Mouse (Mus musculus) embryonic facial prominence, embryonic 15.5 days (tissue): ENCODE data around the gene Il1rapl2. TPM values are rescaled to one million over a fixed set of nuclear protein-coding genes. Genes with fewer than 3 reads are reported as not detected.

Experiments
- ATAC-seq: fragments of 200-750 bp; cut with Nextera tagmentation; 2 replicates; pipeline ENCODE4 v1.8.0; 2017; ENCODE audit warnings: low read depth, moderate TSS enrichment; ENCODE audit not compliant: insufficient number of reproducible peaks, low FRiP score, low TSS enrichment
- H3K27ac ChIP-seq: fragments of 300-500 bp; sonication (generic); replicated peaks from 2 replicates; pipeline ENCODE4 v1.5.1; 2015; ENCODE audit warnings: mild to moderate bottlenecking, inconsistent platforms
- H3K27me3 ChIP-seq: fragments of 300-500 bp; sonication (generic); 2 replicates; pipeline ENCODE4 v1.6.1; 2015; ENCODE audit warnings: inconsistent platforms
- H3K36me3 ChIP-seq: fragments of 300-500 bp; sonication (generic); 2 replicates; pipeline ENCODE4 v1.6.1; 2015; ENCODE audit warnings: mild to moderate bottlenecking, inconsistent platforms
- H3K4me1 ChIP-seq: fragments of 300-500 bp; sonication (generic); 2 replicates; pipeline ENCODE4 v1.6.1; 2015; ENCODE audit warnings: inconsistent platforms
- H3K4me2 ChIP-seq: fragments of 300-500 bp; sonication (generic); replicated peaks from 2 replicates; pipeline ENCODE4 v1.6.1; 2015; ENCODE audit warnings: mild to moderate bottlenecking, inconsistent platforms
- H3K4me3 ChIP-seq: fragments of 300-500 bp; sonication (generic); replicated peaks from 2 replicates; pipeline ENCODE4 v1.5.1; 2015; ENCODE audit warnings: mild to moderate bottlenecking, inconsistent platforms
- H3K9ac ChIP-seq: fragments of 300-500 bp; sonication (generic); 2 replicates; pipeline ENCODE4 v1.6.1; 2015; ENCODE audit warnings: inconsistent platforms
- H3K9me3 ChIP-seq: fragments of 300-500 bp; sonication (generic); replicated peaks from 2 replicates; pipeline ENCODE4 v1.6.1; 2016; ENCODE audit warnings: inconsistent platforms
- WGBS: fragments of 180-500 bp; shearing (Covaris S2); methylation state at CpG from one replicate; pipeline ENCODE4 v1.1.7; 2015; 5-methylcytosine and 5-hydroxymethylcytosine counted together
- polyA plus RNA-seq: library from polyadenylated mRNA; unstranded; fragments of >200 nt; fragmentation: Nextera tagmentation; extraction: Ambion mirVana; gene quantifications from 2 replicates; pipeline ENCODE4 v1.2.1, GENCODE M21; 2015

Gene Il1rapl2
- polyA plus RNA-seq, 1 experiment from 2014 or later, result 1.3 TPM

DNA sequence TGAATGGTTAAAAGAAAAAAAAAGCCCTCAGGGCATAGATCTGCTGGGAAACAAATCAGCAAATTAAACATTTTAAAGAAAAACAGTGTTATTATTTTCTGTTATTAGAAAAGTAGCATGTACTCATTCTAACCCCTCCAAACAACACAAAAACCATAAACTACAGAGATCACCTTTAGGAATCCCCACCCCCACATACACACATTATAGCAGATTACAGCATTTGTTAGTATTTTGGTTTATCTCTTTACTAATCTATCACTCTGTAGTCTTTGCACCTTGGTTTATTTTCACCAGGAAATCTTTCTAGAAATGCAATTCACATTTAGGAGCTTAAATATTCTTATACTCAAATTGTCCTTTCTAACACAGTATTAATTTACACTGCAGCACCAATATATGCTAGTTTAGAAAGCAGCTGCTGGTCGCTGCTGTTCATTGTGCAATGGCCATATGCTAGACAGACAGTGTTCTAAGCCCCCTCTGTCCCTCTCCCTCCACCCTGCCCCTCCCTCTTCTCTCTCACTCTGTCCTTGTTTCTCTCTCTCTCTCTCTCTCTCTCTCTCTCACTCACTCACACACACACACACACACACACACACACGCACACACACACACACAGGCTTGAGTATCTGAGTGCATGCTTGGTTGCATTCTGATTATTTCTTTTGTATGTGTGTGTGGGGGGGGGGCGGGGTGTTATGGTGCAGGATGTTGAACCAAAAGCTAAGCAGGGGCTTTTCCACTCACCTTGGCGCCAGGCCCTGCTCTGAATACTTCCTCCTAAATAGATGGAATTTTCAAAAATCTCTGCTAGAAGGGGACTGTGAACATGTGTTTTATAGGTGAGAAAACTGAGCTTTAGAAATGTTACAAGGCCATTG, 236.1 kb downstream of the Il1rapl2 start:
- Histone ChIP-seq H3K36me3 (no peaks in the 10 kb centered on the region), H3K4me3 (no peak overlapping the region), H3K27ac (no peak overlapping the region), H3K9me3 (no peaks in the 10 kb centered on the region), H3K4me1 (no peaks in the 10 kb centered on the region), H3K4me2 (no peak overlapping the region), H3K27me3 (no peaks in the 10 kb centered on the region), H3K9ac (no peak overlapping the region)
- ATAC-seq, result no peak
- 70% methylated on average over 4 of the region's 4 CpGs for WGBS

DNA sequence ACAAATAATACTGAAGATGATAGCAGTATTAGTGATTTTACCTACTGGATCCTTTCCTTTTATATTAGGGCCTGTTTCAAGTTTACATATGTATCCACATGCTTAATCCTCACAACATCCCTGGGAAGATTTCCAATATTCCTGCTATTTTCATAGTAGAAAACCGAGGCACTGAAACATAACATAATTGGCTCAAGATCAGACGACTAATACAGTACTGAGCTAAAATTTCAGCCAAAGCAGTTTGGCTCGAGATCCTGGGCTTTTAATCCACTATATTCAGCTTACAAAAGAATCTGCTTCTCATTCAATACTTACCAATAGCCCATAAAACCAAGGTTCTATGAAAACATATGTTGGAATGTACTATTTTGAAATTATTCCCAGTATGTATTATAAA, 239.1 kb downstream of the Il1rapl2 start:
- no peaks in the 10 kb centered on the region for H3K36me3 ChIP-seq
- WGBS, result 35% methylated on average over 3 of the region's 3 CpGs
- no peaks in the 10 kb centered on the region for H3K9me3 ChIP-seq
- H3K27ac ChIP-seq, result no peak overlapping the region
- no peaks in the 10 kb centered on the region for H3K4me1 ChIP-seq
- ATAC-seq, result no peak
- no peak overlapping the region for H3K9ac ChIP-seq
- no peak overlapping the region for H3K4me2 ChIP-seq
- H3K27me3 ChIP-seq, result no peaks in the 10 kb centered on the region
- H3K4me3 ChIP-seq, result no peak overlapping the region

- ATAC-seq, result no peak
- WGBS, result 53% methylated on average over 1 of the region's 1 CpGs
These were observed 241.7 kb downstream of the Il1rapl2 start for GRCm38 (mm10) chrX:137812151-137812550.

DNA sequence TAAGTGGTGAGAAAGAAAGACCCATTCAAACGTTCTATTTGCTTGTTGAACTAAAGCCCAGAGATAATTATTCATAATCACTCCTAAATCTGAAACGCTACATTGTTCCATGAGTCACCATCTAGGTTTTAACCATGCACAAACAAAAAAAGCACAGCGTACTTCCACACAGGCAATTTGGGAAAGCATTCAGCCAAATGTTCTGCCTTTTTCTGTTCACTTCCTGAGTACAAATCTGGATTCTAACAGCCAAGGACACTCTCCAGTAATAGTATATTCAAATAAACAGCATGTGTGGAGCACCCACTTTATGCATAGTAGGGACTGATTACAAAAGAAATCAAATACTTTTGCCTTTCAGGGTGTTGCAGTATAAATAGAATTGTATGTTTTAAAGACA, 278.5 kb downstream of the Il1rapl2 start:
- Histone ChIP-seq H3K27me3 (no peaks in the 10 kb centered on the region), H3K9me3 (no peaks in the 10 kb centered on the region), H3K4me2 (no peak overlapping the region), H3K4me1 (no peaks in the 10 kb centered on the region), H3K9ac (no peak overlapping the region), H3K27ac (no peak overlapping the region), H3K36me3 (no peaks in the 10 kb centered on the region), H3K4me3 (no peak overlapping the region)
- 42% methylated on average over 3 of the region's 3 CpGs for WGBS
- ATAC-seq, result no peak

More at GRCm38 (mm10) chrX:137812151-137812550, 241.7 kb downstream of the Il1rapl2 start:
- Histone ChIP-seq H3K27me3 (no peaks in the 10 kb centered on the region), H3K9me3 (no peaks in the 10 kb centered on the region), H3K4me2 (no peak overlapping the region), H3K9ac (no peak overlapping the region), H3K4me1 (no peaks in the 10 kb centered on the region), H3K36me3 (no peaks in the 10 kb centered on the region), H3K27ac (no peak overlapping the region), H3K4me3 (no peak overlapping the region)

DNA sequence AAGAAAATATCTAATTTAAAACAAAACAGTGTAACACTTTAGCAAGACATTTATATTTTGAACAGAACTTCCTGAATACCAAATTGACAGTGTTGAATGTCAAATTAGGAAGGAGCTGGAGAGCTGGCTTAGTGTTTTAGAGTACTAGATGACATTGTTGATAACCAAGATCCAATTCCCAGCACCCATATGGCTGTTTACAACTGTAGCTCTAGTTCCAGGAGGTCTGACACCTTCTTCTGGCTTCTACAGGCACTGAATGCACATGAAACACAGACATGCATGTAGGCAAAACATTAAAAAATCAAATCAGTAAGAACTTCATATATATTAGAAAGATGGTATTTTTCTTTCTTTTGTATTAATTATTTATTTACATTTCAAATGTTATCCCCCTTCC, 353.1 kb downstream of the Il1rapl2 start:
- no peaks in the 10 kb centered on the region for H3K36me3 ChIP-seq
- ATAC-seq, result no peak
- H3K4me2 ChIP-seq, result no peak overlapping the region
- no peak overlapping the region for H3K9ac ChIP-seq
- H3K4me3 ChIP-seq, result no peak overlapping the region
- H3K27me3 ChIP-seq, result no peaks in the 10 kb centered on the region
- no peaks in the 10 kb centered on the region for H3K4me1 ChIP-seq
- H3K27ac ChIP-seq, result no peak overlapping the region
- no peaks in the 10 kb centered on the region for H3K9me3 ChIP-seq

GRCm38 (mm10) chrX:137926835-137927234, 356.4 kb downstream of the Il1rapl2 start:
- Histone ChIP-seq H3K4me2 (no peak overlapping the region), H3K4me3 (no peak overlapping the region), H3K27ac (no peak overlapping the region), H3K9me3 (no peaks in the 10 kb centered on the region), H3K4me1 (no peaks in the 10 kb centered on the region), H3K27me3 (no peaks in the 10 kb centered on the region), H3K9ac (no peak overlapping the region), H3K36me3 (no peaks in the 10 kb centered on the region)
- no peak for ATAC-seq
- 60% methylated on average over 2 of the region's 2 CpGs for WGBS

GRCm38 (mm10) chrX:137947741-137948140, 377.3 kb downstream of the Il1rapl2 start:
- no peak overlapping the region for H3K4me3 ChIP-seq
- no peaks in the 10 kb centered on the region for H3K9me3 ChIP-seq
- H3K9ac ChIP-seq, result no peak overlapping the region
- no peak overlapping the region for H3K27ac ChIP-seq
- H3K36me3 ChIP-seq, result no peaks in the 10 kb centered on the region
- no peak overlapping the region for H3K4me2 ChIP-seq
- 60% methylated on average over 1 of the region's 1 CpGs for WGBS
- H3K4me1 ChIP-seq, result no peaks in the 10 kb centered on the region
- ATAC-seq, result no peak
- H3K27me3 ChIP-seq, result no peaks in the 10 kb centered on the region

DNA sequence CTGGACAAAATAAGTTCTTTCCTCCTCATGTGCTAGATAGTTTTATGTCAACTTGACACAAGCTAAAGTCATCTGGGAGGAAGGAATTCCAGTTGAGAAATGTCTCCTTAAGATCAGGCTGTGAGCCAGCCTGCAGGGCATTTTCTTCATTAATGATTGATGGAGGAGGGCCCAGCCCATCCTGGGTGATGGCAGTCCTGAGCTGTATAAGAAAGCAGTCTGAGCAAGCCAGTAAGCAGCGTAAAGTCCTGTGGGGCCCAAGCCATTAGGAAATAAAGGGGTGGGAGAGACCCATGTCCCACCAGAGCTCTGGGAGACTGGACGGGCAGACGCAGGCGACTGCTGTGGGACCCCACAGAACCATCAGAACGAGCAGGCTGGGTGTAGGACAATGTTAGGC, 400.9 kb downstream of the Il1rapl2 start:
- Histone ChIP-seq H3K27ac (no peak overlapping the region), H3K9me3 (no peaks in the 10 kb centered on the region), H3K27me3 (no peaks in the 10 kb centered on the region), H3K4me2 (no peak overlapping the region), H3K4me1 (no peaks in the 10 kb centered on the region), H3K9ac (no peak overlapping the region), H3K4me3 (no peak overlapping the region), H3K36me3 (no peaks in the 10 kb centered on the region)
- WGBS, result 73% methylated on average over 5 of the region's 5 CpGs
- ATAC-seq, result no peak

DNA sequence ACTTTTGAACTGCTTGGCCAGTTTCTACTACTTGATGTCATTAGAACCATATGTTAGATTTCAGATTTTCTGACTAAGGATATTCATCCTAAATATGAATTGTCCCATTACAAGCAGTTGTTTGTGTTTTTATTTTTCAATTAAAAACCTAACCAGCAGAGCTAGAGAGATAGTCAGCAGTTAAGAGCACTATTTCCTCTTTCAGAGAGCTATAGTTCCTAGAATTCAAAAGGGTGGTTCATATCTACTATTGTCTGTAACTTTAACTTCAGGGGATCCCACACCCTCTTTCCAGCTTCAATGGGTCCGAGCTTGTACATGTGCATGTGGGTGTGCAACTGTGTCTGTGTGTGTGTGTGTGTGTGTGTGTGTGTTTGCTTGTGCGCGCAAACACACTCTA, 472.7 kb downstream of the Il1rapl2 start:
- Histone ChIP-seq H3K36me3 (no peaks in the 10 kb centered on the region), H3K9me3 (no peaks in the 10 kb centered on the region), H3K4me2 (no peak overlapping the region), H3K27ac (no peak overlapping the region), H3K4me1 (no peaks in the 10 kb centered on the region), H3K9ac (no peak overlapping the region), H3K27me3 (no peaks in the 10 kb centered on the region), H3K4me3 (no peak overlapping the region)
- ATAC-seq, result no peak
- WGBS, result 87% methylated on average over 3 of the region's 3 CpGs

DNA sequence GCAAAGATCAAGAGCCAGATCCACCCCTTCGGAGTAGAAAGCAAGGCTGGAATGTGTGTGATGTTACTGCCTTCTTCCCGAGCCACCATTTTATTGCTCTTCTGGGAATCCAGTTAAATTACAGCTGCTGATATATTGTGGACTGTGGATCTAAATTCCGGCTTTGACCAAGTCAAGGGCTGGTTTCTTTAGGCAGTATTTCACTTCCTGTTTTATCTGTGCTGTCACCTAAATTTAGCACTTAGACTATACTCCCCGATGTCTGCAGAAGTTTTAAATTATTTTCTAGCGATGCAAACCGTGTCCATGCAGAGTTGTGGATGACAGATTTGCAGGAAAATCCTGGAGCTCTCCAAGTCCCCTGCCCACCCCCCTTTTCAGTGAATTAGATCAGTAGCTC, 533.5 kb downstream of the Il1rapl2 start:
- H3K27me3 ChIP-seq, result no peaks in the 10 kb centered on the region

GRCm38 (mm10) chrX:138104668-138105067, 534.3 kb downstream of the Il1rapl2 start:
- no peaks in the 10 kb centered on the region for H3K9me3 ChIP-seq
- no peak overlapping the region for H3K4me2 ChIP-seq
- H3K9ac ChIP-seq, result no peak overlapping the region
- no peak for ATAC-seq
- WGBS, result 48% methylated on average over 3 of the region's 3 CpGs
- no peaks in the 10 kb centered on the region for H3K36me3 ChIP-seq
- no peaks in the 10 kb centered on the region for H3K4me1 ChIP-seq
- H3K27ac ChIP-seq, result no peak overlapping the region
- no peaks in the 10 kb centered on the region for H3K27me3 ChIP-seq
- H3K4me3 ChIP-seq, result no peak overlapping the region

More for the DNA sequence above, 533.5 kb downstream of the Il1rapl2 start:
- WGBS, result 51% methylated on average over 6 of the region's 6 CpGs
- Histone ChIP-seq H3K9me3 (no peaks in the 10 kb centered on the region), H3K9ac (no peak overlapping the region), H3K4me3 (no peak overlapping the region), H3K27ac (no peak overlapping the region), H3K4me1 (no peaks in the 10 kb centered on the region), H3K36me3 (no peaks in the 10 kb centered on the region), H3K4me2 (no peak overlapping the region)
- ATAC-seq, result no peak

GRCm38 (mm10) chrX:138170146-138170545, 599.7 kb downstream of the Il1rapl2 start:
- Histone ChIP-seq H3K9ac (no peak overlapping the region), H3K4me2 (no peak overlapping the region), H3K4me3 (no peak overlapping the region), H3K27me3 (no peaks in the 10 kb centered on the region), H3K9me3 (no peaks in the 10 kb centered on the region), H3K36me3 (no peaks in the 10 kb centered on the region), H3K27ac (no peak overlapping the region), H3K4me1 (no peaks in the 10 kb centered on the region)
- WGBS, result 17% methylated on average over 3 of the region's 3 CpGs
- ATAC-seq, result no peak
